Mouse (Mus musculus): ENCODE results near the gene Snrk. TPM values are rescaled to one million over a fixed set of nuclear protein-coding genes. Genes with fewer than 3 reads are reported as not detected.

Snrk gene
- polyA plus RNA-seq, 1 experiment from 2014 or later = 60.2 TPM

- Histone ChIP-seq H3K9ac (no peak overlapping the region), H3K36me3 (no peaks in the 10 kb centered on the region), H3K4me2 (no peak overlapping the region), H3K27me3 (no peaks in the 10 kb centered on the region), H3K4me1 (replicated peaks) (no peaks in the 10 kb centered on the region), H3K9me3 (no peaks in the 10 kb centered on the region), H3K4me3 (no peak overlapping the region), H3K27ac (replicated peaks) (0 out of 2 replicates have a peak overlapping the region, but pooled peaks have one; percentile 43)
- 87% methylated on average over 6 of the region's 6 CpGs for WGBS
- no peak for ATAC-seq (ENCODE audit: low read depth)
These were observed 6.6 kb upstream of the Snrk start for GRCm38 (mm10) chr9:122110508-122110907.

GRCm38 (mm10) chr9:122110921-122111320, 6.1 kb upstream of the Snrk start:
- no peak overlapping the region for H3K9ac ChIP-seq
- ATAC-seq (ENCODE audit: low read depth) = no peak
- H3K27ac ChIP-seq (replicated peaks) = no peak overlapping the region
- H3K36me3 ChIP-seq = no peaks in the 10 kb centered on the region
- no peaks in the 10 kb centered on the region for H3K9me3 ChIP-seq
- H3K4me1 ChIP-seq (replicated peaks) = no peaks in the 10 kb centered on the region
- H3K27me3 ChIP-seq = no peaks in the 10 kb centered on the region
- 87% methylated on average over 5 of the region's 5 CpGs for WGBS
- H3K4me3 ChIP-seq = no peak overlapping the region
- H3K4me2 ChIP-seq = no peak overlapping the region

- Histone ChIP-seq H3K4me1 (replicated peaks) (peaks cover 25% of the 10 kb centered on the region), H3K4me3 (no peak overlapping the region), H3K9me3 (no peaks in the 10 kb centered on the region), H3K36me3 (no peaks in the 10 kb centered on the region), H3K9ac (no peak overlapping the region), H3K27ac (replicated peaks) (no peak overlapping the region), H3K27me3 (no peaks in the 10 kb centered on the region), H3K4me2 (no peak overlapping the region)
- no peak for ATAC-seq (ENCODE audit: low read depth)
- 66% methylated on average over 4 of the region's 4 CpGs for WGBS
These were observed 1.5 kb upstream of the Snrk start for GRCm38 (mm10) chr9:122115552-122115951.

GRCm38 (mm10) chr9:122116359-122116758, 707 bp upstream of the Snrk start:
- H3K36me3 ChIP-seq = 0 out of 2 replicates have a peak, but pooled peaks cover 3% of the 10 kb centered on the region
- H3K27me3 ChIP-seq = no peaks in the 10 kb centered on the region
- peaks cover 29% of the 10 kb centered on the region for H3K4me1 ChIP-seq (replicated peaks)
- H3K4me3 ChIP-seq = no peak overlapping the region
- no peaks in the 10 kb centered on the region for H3K9me3 ChIP-seq
- H3K27ac ChIP-seq (replicated peaks) = no peak overlapping the region
- 61% methylated on average over 1 of the region's 1 CpGs for WGBS
- H3K4me2 ChIP-seq = no peak overlapping the region
- no peak overlapping the region for H3K9ac ChIP-seq
- ATAC-seq (ENCODE audit: low read depth) = no peak

- H3K27ac ChIP-seq (replicated peaks) = peak overlapping the region; percentile 94
- WGBS = 4% methylated on average over 40 of the region's 40 CpGs
- H3K4me3 ChIP-seq = peak overlapping the region; percentile 88
- peak overlapping the region; percentile 79 for H3K4me2 ChIP-seq
- H3K27me3 ChIP-seq = no peaks in the 10 kb centered on the region
- H3K9ac ChIP-seq = peak overlapping the region; percentile 92
- peak; percentile 60 for ATAC-seq (ENCODE audit: low read depth)
- peaks cover 37% of the 10 kb centered on the region for H3K4me1 ChIP-seq (replicated peaks)
- H3K36me3 ChIP-seq = 0 out of 2 replicates have a peak, but pooled peaks cover 3% of the 10 kb centered on the region
- no peaks in the 10 kb centered on the region for H3K9me3 ChIP-seq
These were observed 845 bp downstream of the Snrk start for GRCm38 (mm10) chr9:122117692-122118529.

- ATAC-seq (ENCODE audit: low read depth) = no peak
These were observed 3.0 kb downstream of the Snrk start for GRCm38 (mm10) chr9:122120089-122120488.

GRCm38 (mm10) chr9:122122113-122122512, 5.0 kb downstream of the Snrk start:
- Histone ChIP-seq H3K4me1 (replicated peaks) (peaks cover 42% of the 10 kb centered on the region), H3K4me2 (no peak overlapping the region), H3K9ac (no peak overlapping the region), H3K27ac (replicated peaks) (no peak overlapping the region), H3K27me3 (no peaks in the 10 kb centered on the region), H3K4me3 (no peak overlapping the region), H3K9me3 (no peaks in the 10 kb centered on the region), H3K36me3 (0 out of 2 replicates have a peak, but pooled peaks cover 3% of the 10 kb centered on the region)
- no peak for ATAC-seq (ENCODE audit: low read depth)
- WGBS = 90% methylated on average over 5 of the region's 5 CpGs

More at GRCm38 (mm10) chr9:122120089-122120488, 3.0 kb downstream of the Snrk start:
- H3K9me3 ChIP-seq = no peaks in the 10 kb centered on the region
- H3K27me3 ChIP-seq = no peaks in the 10 kb centered on the region
- 0 out of 2 replicates have a peak, but pooled peaks cover 3% of the 10 kb centered on the region for H3K36me3 ChIP-seq
- H3K4me3 ChIP-seq = no peak overlapping the region
- H3K4me1 ChIP-seq (replicated peaks) = peaks cover 42% of the 10 kb centered on the region
- WGBS = 40% methylated on average over 3 of the region's 3 CpGs
- H3K27ac ChIP-seq (replicated peaks) = no peak overlapping the region
- no peak overlapping the region for H3K9ac ChIP-seq
- peak overlapping the region; percentile 21; the same call in 1 of the 2 replicates for H3K4me2 ChIP-seq

GRCm38 (mm10) chr9:122123181-122123580, 6.1 kb downstream of the Snrk start:
- WGBS = 67% methylated on average over 5 of the region's 5 CpGs
- H3K27me3 ChIP-seq = no peaks in the 10 kb centered on the region
- no peak overlapping the region for H3K9ac ChIP-seq
- H3K27ac ChIP-seq (replicated peaks) = 0 out of 2 replicates have a peak overlapping the region, but pooled peaks have one; percentile 13
- peaks cover 38% of the 10 kb centered on the region for H3K4me1 ChIP-seq (replicated peaks)
- ATAC-seq (ENCODE audit: low read depth) = no peak
- H3K4me3 ChIP-seq = no peak overlapping the region
- no peaks in the 10 kb centered on the region for H3K9me3 ChIP-seq
- 0 out of 2 replicates have a peak, but pooled peaks cover 3% of the 10 kb centered on the region for H3K36me3 ChIP-seq
- H3K4me2 ChIP-seq = no peak overlapping the region

- WGBS = 54% methylated on average over 5 of the region's 5 CpGs
- Histone ChIP-seq H3K4me3 (no peak overlapping the region), H3K36me3 (0 out of 2 replicates have a peak, but pooled peaks cover 3% of the 10 kb centered on the region), H3K9ac (no peak overlapping the region), H3K9me3 (no peaks in the 10 kb centered on the region), H3K27ac (replicated peaks) (no peak overlapping the region), H3K4me1 (replicated peaks) (peaks cover 22% of the 10 kb centered on the region), H3K27me3 (no peaks in the 10 kb centered on the region), H3K4me2 (no peak overlapping the region)
- no peak for ATAC-seq (ENCODE audit: low read depth)
These were observed 8.7 kb downstream of the Snrk start for GRCm38 (mm10) chr9:122125723-122126290.

- Histone ChIP-seq H3K4me3 (no peak overlapping the region), H3K4me2 (no peak overlapping the region), H3K4me1 (replicated peaks) (peaks cover 24% of the 10 kb centered on the region), H3K36me3 (no peaks in the 10 kb centered on the region), H3K27me3 (no peaks in the 10 kb centered on the region), H3K9ac (no peak overlapping the region), H3K27ac (replicated peaks) (no peak overlapping the region), H3K9me3 (no peaks in the 10 kb centered on the region)
- no peak for ATAC-seq (ENCODE audit: low read depth)
- WGBS = 83% methylated on average over 8 of the region's 8 CpGs
These were observed 9.7 kb downstream of the Snrk start for GRCm38 (mm10) chr9:122126790-122127189.

- H3K27me3 ChIP-seq = no peaks in the 10 kb centered on the region
- no peak overlapping the region for H3K9ac ChIP-seq
- WGBS = 83% methylated on average over 3 of the region's 3 CpGs
- H3K36me3 ChIP-seq = no peaks in the 10 kb centered on the region
- H3K4me3 ChIP-seq = no peak overlapping the region
- H3K9me3 ChIP-seq = no peaks in the 10 kb centered on the region
- ATAC-seq (ENCODE audit: low read depth) = no peak
- no peak overlapping the region for H3K27ac ChIP-seq (replicated peaks)
- peaks cover 19% of the 10 kb centered on the region for H3K4me1 ChIP-seq (replicated peaks)
- no peak overlapping the region for H3K4me2 ChIP-seq
These were observed 10.3 kb downstream of the Snrk start for GRCm38 (mm10) chr9:122127271-122127785.

GRCm38 (mm10) chr9:122128686-122129085, 11.6 kb downstream of the Snrk start:
- Histone ChIP-seq H3K27me3 (no peaks in the 10 kb centered on the region), H3K36me3 (no peaks in the 10 kb centered on the region), H3K9me3 (no peaks in the 10 kb centered on the region), H3K9ac (no peak overlapping the region), H3K4me2 (no peak overlapping the region), H3K4me1 (replicated peaks) (peaks cover 17% of the 10 kb centered on the region), H3K27ac (replicated peaks) (no peak overlapping the region), H3K4me3 (no peak overlapping the region)
- ATAC-seq (ENCODE audit: low read depth) = no peak
- 86% methylated on average over 5 of the region's 5 CpGs for WGBS

Measured in neural tube, embryonic 13.5 days (tissue).